Mouse (Mus musculus): ENCODE results near the gene Avpi1. TPM values are rescaled to one million over a fixed set of nuclear protein-coding genes. Genes with fewer than 3 reads are reported as not detected.
A peak's percentile ranks its signal among the peaks of the same experiment; 100 is the strongest.

Avpi1 gene
- total RNA-seq, 1 experiment from 2014 or later = 5.3 TPM

- ATAC-seq (replicated peaks in 1 of 2; ENCODE audit: insufficient read depth in 1 of 2, low FRiP score in 2 of 2, low TSS enrichment in 1 of 2, low read depth in 1 of 2, poor library complexity in 2 of 2, severe bottlenecking in 2 of 2) = peak; percentile 20 to 57; a peak in 3 of 4 replicates
Observed at GRCm38 (mm10) chr19:42147170-42147768, 18.4 kb upstream of the Avpi1 start, which contains the start of gene Marveld1. TSS of gene Marveld1 (plus strand) at chr19:42147400.

- no peak for ATAC-seq (replicated peaks in 1 of 2; ENCODE audit: insufficient read depth in 1 of 2, low FRiP score in 2 of 2, low TSS enrichment in 1 of 2, low read depth in 1 of 2, poor library complexity in 2 of 2, severe bottlenecking in 2 of 2)
Observed at GRCm38 (mm10) chr19:42146276-42147010, 17.6 kb upstream of the Avpi1 start.

- ATAC-seq (replicated peaks in 1 of 2; ENCODE audit: insufficient read depth in 1 of 2, low FRiP score in 2 of 2, low TSS enrichment in 1 of 2, low read depth in 1 of 2, poor library complexity in 2 of 2, severe bottlenecking in 2 of 2) = no peak
Observed at GRCm38 (mm10) chr19:42145731-42146130, 16.9 kb upstream of the Avpi1 start.

- no peak for ATAC-seq (replicated peaks in 1 of 2; ENCODE audit: insufficient read depth in 1 of 2, low FRiP score in 2 of 2, low TSS enrichment in 1 of 2, low read depth in 1 of 2, poor library complexity in 2 of 2, severe bottlenecking in 2 of 2)
Observed at GRCm38 (mm10) chr19:42145210-42145609, 16.4 kb upstream of the Avpi1 start.

GRCm38 (mm10) chr19:42144541-42145167, 15.8 kb upstream of the Avpi1 start:
- no peak for ATAC-seq (replicated peaks in 1 of 2; ENCODE audit: insufficient read depth in 1 of 2, low FRiP score in 2 of 2, low TSS enrichment in 1 of 2, low read depth in 1 of 2, poor library complexity in 2 of 2, severe bottlenecking in 2 of 2)

- ATAC-seq (replicated peaks in 1 of 2; ENCODE audit: insufficient read depth in 1 of 2, low FRiP score in 2 of 2, low TSS enrichment in 1 of 2, low read depth in 1 of 2, poor library complexity in 2 of 2, severe bottlenecking in 2 of 2) = no peak
Observed at GRCm38 (mm10) chr19:42144067-42144466, 15.2 kb upstream of the Avpi1 start.

- no peak for ATAC-seq (replicated peaks in 1 of 2; ENCODE audit: insufficient read depth in 1 of 2, low FRiP score in 2 of 2, low TSS enrichment in 1 of 2, low read depth in 1 of 2, poor library complexity in 2 of 2, severe bottlenecking in 2 of 2)
Observed at GRCm38 (mm10) chr19:42142757-42143156, 13.9 kb upstream of the Avpi1 start.

GRCm38 (mm10) chr19:42141998-42142397, 13.1 kb upstream of the Avpi1 start:
- no peak for ATAC-seq (replicated peaks in 1 of 2; ENCODE audit: insufficient read depth in 1 of 2, low FRiP score in 2 of 2, low TSS enrichment in 1 of 2, low read depth in 1 of 2, poor library complexity in 2 of 2, severe bottlenecking in 2 of 2)

- no peak for ATAC-seq (replicated peaks in 1 of 2; ENCODE audit: insufficient read depth in 1 of 2, low FRiP score in 2 of 2, low TSS enrichment in 1 of 2, low read depth in 1 of 2, poor library complexity in 2 of 2, severe bottlenecking in 2 of 2)
Observed at GRCm38 (mm10) chr19:42139724-42140517, 11.1 kb upstream of the Avpi1 start.

- ATAC-seq (replicated peaks in 1 of 2; ENCODE audit: insufficient read depth in 1 of 2, low FRiP score in 2 of 2, low TSS enrichment in 1 of 2, low read depth in 1 of 2, poor library complexity in 2 of 2, severe bottlenecking in 2 of 2) = no peak
Observed at GRCm38 (mm10) chr19:42138517-42139285, 9.8 kb upstream of the Avpi1 start.

- ATAC-seq (replicated peaks in 1 of 2; ENCODE audit: insufficient read depth in 1 of 2, low FRiP score in 2 of 2, low TSS enrichment in 1 of 2, low read depth in 1 of 2, poor library complexity in 2 of 2, severe bottlenecking in 2 of 2) = no peak
Observed at GRCm38 (mm10) chr19:42137167-42137672, 8.4 kb upstream of the Avpi1 start.

GRCm38 (mm10) chr19:42136126-42136525, 7.3 kb upstream of the Avpi1 start:
- no peak for ATAC-seq (replicated peaks in 1 of 2; ENCODE audit: insufficient read depth in 1 of 2, low FRiP score in 2 of 2, low TSS enrichment in 1 of 2, low read depth in 1 of 2, poor library complexity in 2 of 2, severe bottlenecking in 2 of 2)

GRCm38 (mm10) chr19:42135070-42135469, 6.2 kb upstream of the Avpi1 start:
- no peak for ATAC-seq (replicated peaks in 1 of 2; ENCODE audit: insufficient read depth in 1 of 2, low FRiP score in 2 of 2, low TSS enrichment in 1 of 2, low read depth in 1 of 2, poor library complexity in 2 of 2, severe bottlenecking in 2 of 2)

GRCm38 (mm10) chr19:42131101-42131500, 2.2 kb upstream of the Avpi1 start:
- ATAC-seq (replicated peaks in 1 of 2; ENCODE audit: insufficient read depth in 1 of 2, low FRiP score in 2 of 2, low TSS enrichment in 1 of 2, low read depth in 1 of 2, poor library complexity in 2 of 2, severe bottlenecking in 2 of 2) = no peak

GRCm38 (mm10) chr19:42130294-42130606, 1.4 kb upstream of the Avpi1 start:
- no peak for ATAC-seq (replicated peaks in 1 of 2; ENCODE audit: insufficient read depth in 1 of 2, low FRiP score in 2 of 2, low TSS enrichment in 1 of 2, low read depth in 1 of 2, poor library complexity in 2 of 2, severe bottlenecking in 2 of 2)

- peak; percentile 24 to 30 for ATAC-seq (replicated peaks in 1 of 2; ENCODE audit: insufficient read depth in 1 of 2, low FRiP score in 2 of 2, low TSS enrichment in 1 of 2, low read depth in 1 of 2, poor library complexity in 2 of 2, severe bottlenecking in 2 of 2)
Observed at GRCm38 (mm10) chr19:42129509-42130293, 842 bp upstream of the Avpi1 start.
